Mouse (Mus musculus) neural tube, embryonic 12.5 days (tissue): ENCODE measurements around the gene Nfe2l3. TPM values are rescaled to one million over a fixed set of nuclear protein-coding genes. Genes with fewer than 3 reads are reported as not detected.
A peak's percentile ranks its signal among the peaks of the same experiment; 100 is the strongest.

Source experiments
- ATAC-seq: fragments of 200-750 bp; cut with Nextera tagmentation; 2 replicates; pipeline ENCODE4 v1.8.0; 2017; ENCODE audit warnings: low read depth, mild to moderate bottlenecking, moderate TSS enrichment, moderate library complexity; ENCODE audit not compliant: low FRiP score
- H3K27ac ChIP-seq: fragments of 300-500 bp; sonication (generic); 2 replicates; pipeline ENCODE4 v1.5.1; 2016
- H3K27me3 ChIP-seq: fragments of 300-500 bp; sonication (generic); replicated peaks from 2 replicates; pipeline ENCODE4 v1.6.1; 2016; ENCODE audit warnings: mild to moderate bottlenecking
- H3K36me3 ChIP-seq: fragments of 300-500 bp; sonication (generic); 2 replicates; pipeline ENCODE4 v1.6.1; 2016; ENCODE audit warnings: mild to moderate bottlenecking
- H3K4me1 ChIP-seq: fragments of 300-500 bp; sonication (generic); 2 replicates; pipeline ENCODE4 v1.6.1; 2016
- H3K4me2 ChIP-seq: fragments of 300-500 bp; sonication (generic); replicated peaks from 2 replicates; pipeline ENCODE4 v1.6.1; 2016; ENCODE audit warnings: mild to moderate bottlenecking
- H3K4me3 ChIP-seq: fragments of 300-500 bp; sonication (generic); 2 replicates; pipeline ENCODE4 v1.5.1; 2016
- H3K9ac ChIP-seq: fragments of 300-500 bp; sonication (generic); 2 replicates; pipeline ENCODE4 v1.6.1; 2016; ENCODE audit warnings: mild to moderate bottlenecking
- H3K9me3 ChIP-seq: fragments of 300-500 bp; sonication (generic); 2 replicates; pipeline ENCODE4 v1.6.1; 2016; ENCODE audit warnings: mild to moderate bottlenecking
- WGBS: fragments of 180-500 bp; shearing (Covaris S2); methylation state at CpG from one replicate; pipeline ENCODE4 v1.1.7; 2016; 5-methylcytosine and 5-hydroxymethylcytosine counted together
- polyA plus RNA-seq: library from polyadenylated mRNA; unstranded; fragments of >200 nt; fragmentation: Nextera tagmentation; extraction: Ambion mirVana; gene quantifications from 2 replicates; pipeline ENCODE4 v1.2.1, GENCODE M21; 2016

The Nfe2l3 gene
- polyA plus RNA-seq, 1 experiment from 2014 or later, result 3.4 TPM

GRCm38 (mm10) chr6:51404502-51404901 lies 28.0 kb upstream of the Nfe2l3 start:
- Histone ChIP-seq H3K9ac (no peak overlapping the region), H3K36me3 (no peaks in the 10 kb centered on the region)
- 84% methylated on average over 4 of the region's 4 CpGs for WGBS

GRCm38 (mm10) chr6:51416433-51416832 lies 16.0 kb upstream of the Nfe2l3 start:
- Histone ChIP-seq H3K27me3 (no peaks in the 10 kb centered on the region), H3K27ac (no peak overlapping the region), H3K9me3 (no peaks in the 10 kb centered on the region), H3K4me3 (no peak overlapping the region), H3K4me1 (no peaks in the 10 kb centered on the region), H3K9ac (no peak overlapping the region), H3K4me2 (no peak overlapping the region), H3K36me3 (no peaks in the 10 kb centered on the region)
- 67% methylated on average over 1 of the region's 1 CpGs for WGBS
- ATAC-seq, result no peak

More at GRCm38 (mm10) chr6:51404502-51404901, 28.0 kb upstream of the Nfe2l3 start:
- Histone ChIP-seq H3K27ac (no peak overlapping the region), H3K9me3 (no peaks in the 10 kb centered on the region), H3K4me1 (no peaks in the 10 kb centered on the region), H3K27me3 (no peaks in the 10 kb centered on the region), H3K4me3 (no peak overlapping the region), H3K4me2 (no peak overlapping the region)
- no peak for ATAC-seq

GRCm38 (mm10) chr6:51417306-51417936 lies 15.0 kb upstream of the Nfe2l3 start:
- Histone ChIP-seq H3K9me3 (no peaks in the 10 kb centered on the region), H3K4me2 (no peak overlapping the region), H3K9ac (no peak overlapping the region), H3K4me3 (no peak overlapping the region), H3K36me3 (no peaks in the 10 kb centered on the region), H3K27ac (no peak overlapping the region), H3K27me3 (no peaks in the 10 kb centered on the region), H3K4me1 (no peaks in the 10 kb centered on the region)
- WGBS, result 93% methylated on average over 4 of the region's 4 CpGs
- no peak for ATAC-seq

- no peaks in the 10 kb centered on the region for H3K4me1 ChIP-seq
- H3K4me2 ChIP-seq, result no peak overlapping the region
- no peak overlapping the region for H3K9ac ChIP-seq
- 56% methylated on average over 11 of the region's 11 CpGs for WGBS
- ATAC-seq, result no peak
- H3K36me3 ChIP-seq, result no peaks in the 10 kb centered on the region
- H3K27me3 ChIP-seq, result no peaks in the 10 kb centered on the region
- H3K4me3 ChIP-seq, result no peak overlapping the region
- no peak overlapping the region for H3K27ac ChIP-seq
- peaks cover 5% of the 10 kb centered on the region; the same call in 1 of the 2 replicates for H3K9me3 ChIP-seq
Measured at GRCm38 (mm10) chr6:51423466-51424122, 8.9 kb upstream of the Nfe2l3 start.

GRCm38 (mm10) chr6:51424537-51424936 lies 7.9 kb upstream of the Nfe2l3 start:
- no peaks in the 10 kb centered on the region for H3K36me3 ChIP-seq
- H3K9me3 ChIP-seq, result peaks cover 5% of the 10 kb centered on the region; the same call in 1 of the 2 replicates
- 92% methylated on average over 2 of the region's 2 CpGs for WGBS
- H3K4me3 ChIP-seq, result no peak overlapping the region
- no peaks in the 10 kb centered on the region for H3K4me1 ChIP-seq
- no peak overlapping the region for H3K9ac ChIP-seq
- ATAC-seq, result no peak
- H3K27ac ChIP-seq, result no peak overlapping the region
- H3K27me3 ChIP-seq, result no peaks in the 10 kb centered on the region
- H3K4me2 ChIP-seq, result no peak overlapping the region

- no peak for ATAC-seq
- peak overlapping the region; percentile 94 for H3K4me2 ChIP-seq
Measured at GRCm38 (mm10) chr6:51434270-51434669, 1.8 kb downstream of the Nfe2l3 start.

GRCm38 (mm10) chr6:51437665-51438064 lies 5.2 kb downstream of the Nfe2l3 start:
- H3K4me3 ChIP-seq, result no peak overlapping the region
- peaks cover 9% of the 10 kb centered on the region for H3K4me1 ChIP-seq
- H3K36me3 ChIP-seq, result no peaks in the 10 kb centered on the region
- H3K27me3 ChIP-seq, result peaks cover 31% of the 10 kb centered on the region
- no peaks in the 10 kb centered on the region for H3K9me3 ChIP-seq
- no peak for ATAC-seq
- no peak overlapping the region for H3K9ac ChIP-seq
- no peak overlapping the region for H3K27ac ChIP-seq
- no peak overlapping the region for H3K4me2 ChIP-seq
- 87% methylated on average over 4 of the region's 4 CpGs for WGBS

More at GRCm38 (mm10) chr6:51434270-51434669, 1.8 kb downstream of the Nfe2l3 start:
- Histone ChIP-seq H3K27me3 (peaks cover 41% of the 10 kb centered on the region), H3K4me3 (no peak overlapping the region), H3K9ac (no peak overlapping the region), H3K4me1 (peaks cover 9% of the 10 kb centered on the region), H3K9me3 (no peaks in the 10 kb centered on the region), H3K27ac (no peak overlapping the region), H3K36me3 (no peaks in the 10 kb centered on the region)
- 30% methylated on average over 7 of the region's 7 CpGs for WGBS

- no peak for ATAC-seq
- Histone ChIP-seq H3K36me3 (no peaks in the 10 kb centered on the region), H3K9ac (no peak overlapping the region), H3K4me2 (no peak overlapping the region), H3K27ac (no peak overlapping the region), H3K4me1 (no peaks in the 10 kb centered on the region), H3K9me3 (no peaks in the 10 kb centered on the region), H3K4me3 (no peak overlapping the region), H3K27me3 (peaks cover 19% of the 10 kb centered on the region)
- 92% methylated on average over 9 of the region's 9 CpGs for WGBS
Measured at GRCm38 (mm10) chr6:51438826-51439330, 6.4 kb downstream of the Nfe2l3 start.

GRCm38 (mm10) chr6:51442191-51442835 lies 9.8 kb downstream of the Nfe2l3 start:
- WGBS, result 58% methylated on average over 9 of the region's 9 CpGs
- H3K9ac ChIP-seq, result no peak overlapping the region
- no peak overlapping the region for H3K4me2 ChIP-seq
- no peak for ATAC-seq
- H3K36me3 ChIP-seq, result no peaks in the 10 kb centered on the region
- no peak overlapping the region for H3K4me3 ChIP-seq
- no peaks in the 10 kb centered on the region for H3K9me3 ChIP-seq
- H3K27ac ChIP-seq, result no peak overlapping the region
- no peaks in the 10 kb centered on the region for H3K27me3 ChIP-seq
- no peaks in the 10 kb centered on the region for H3K4me1 ChIP-seq

GRCm38 (mm10) chr6:51452927-51453503 lies 20.5 kb downstream of the Nfe2l3 start:
- Histone ChIP-seq H3K4me1 (no peaks in the 10 kb centered on the region; the same call in 1 of the 2 replicates), H3K27me3 (no peaks in the 10 kb centered on the region), H3K36me3 (peaks cover 7% of the 10 kb centered on the region), H3K9me3 (no peaks in the 10 kb centered on the region), H3K9ac (no peak overlapping the region), H3K27ac (no peak overlapping the region), H3K4me2 (no peak overlapping the region), H3K4me3 (no peak overlapping the region)
- ATAC-seq, result no peak
- WGBS, result 57% methylated on average over 7 of the region's 7 CpGs

- no peak overlapping the region for H3K27ac ChIP-seq
- no peaks in the 10 kb centered on the region for H3K4me1 ChIP-seq
- no peak for ATAC-seq
- no peaks in the 10 kb centered on the region for H3K27me3 ChIP-seq
- no peak overlapping the region for H3K4me2 ChIP-seq
- WGBS, result 78% methylated on average over 3 of the region's 3 CpGs
- H3K36me3 ChIP-seq, result peaks cover 14% of the 10 kb centered on the region
- no peaks in the 10 kb centered on the region for H3K9me3 ChIP-seq
- no peak overlapping the region for H3K9ac ChIP-seq
- H3K4me3 ChIP-seq, result no peak overlapping the region
Measured at GRCm38 (mm10) chr6:51454949-51455348, 22.5 kb downstream of the Nfe2l3 start.

GRCm38 (mm10) chr6:51456198-51456597 lies 23.7 kb downstream of the Nfe2l3 start:
- Histone ChIP-seq H3K9ac (no peak overlapping the region), H3K36me3 (peaks cover 23% of the 10 kb centered on the region), H3K4me2 (no peak overlapping the region), H3K9me3 (no peaks in the 10 kb centered on the region), H3K27me3 (no peaks in the 10 kb centered on the region), H3K27ac (no peak overlapping the region), H3K4me1 (no peaks in the 10 kb centered on the region), H3K4me3 (no peak overlapping the region)
- ATAC-seq, result no peak
- 96% methylated on average over 1 of the region's 1 CpGs for WGBS
